Mouse (Mus musculus) spleen, adult 2 months (tissue): ENCODE results near the gene Ap5b1. TPM values are rescaled to one million over a fixed set of nuclear protein-coding genes. Genes with fewer than 3 reads are reported as not detected.

Experiments
- DNase-seq, 2 experiments: peaks; one replicate each; pipeline versions ENCODE4 v3.0.0 to v3.0.0-alpha.2; 2012 to 2021; ENCODE audit warnings: low spot score in 2 of 2, low read depth in 1 of 2
- H3K27ac ChIP-seq: fragments of 200-500 bp; 2 replicates; pipeline ENCODE4 v1.5.1; 2012; ENCODE audit warnings: low read length, inconsistent platforms; ENCODE audit not compliant: insufficient read depth
- H3K27me3 ChIP-seq: fragments of 200-500 bp; 2 replicates; pipeline ENCODE4 v1.6.1; 2012; ENCODE audit warnings: mild to moderate bottlenecking, moderate library complexity, low read length, inconsistent platforms; ENCODE audit not compliant: control insufficient read depth, insufficient read depth
- H3K36me3 ChIP-seq: fragments of 200-500 bp; 2 replicates; pipeline ENCODE4 v1.6.1; 2012; ENCODE audit warnings: mild to moderate bottlenecking, low read length, inconsistent platforms; ENCODE audit not compliant: control insufficient read depth, insufficient read depth
- H3K4me1 ChIP-seq: fragments of 200-500 bp; 2 replicates; pipeline ENCODE4 v1.6.1; 2011; ENCODE audit warnings: inconsistent platforms; ENCODE audit not compliant: control insufficient read depth, insufficient read depth, insufficient read length
- H3K4me3 ChIP-seq: fragments of 200-500 bp; 2 replicates; pipeline ENCODE4 v1.5.1; 2011; ENCODE audit warnings: mild to moderate bottlenecking, inconsistent platforms; ENCODE audit not compliant: insufficient read depth, insufficient read length; ENCODE audit errors: extremely low read depth
- CTCF ChIP-seq: fragments of 200-500 bp; IDR thresholded peaks from 2 replicates; pipeline ENCODE4 v1.5.1; 2011; ENCODE audit warnings: mild to moderate bottlenecking, inconsistent platforms; ENCODE audit not compliant: insufficient read depth, insufficient read length, insufficient replicate concordance; ENCODE audit errors: extremely low read depth
- POLR2A ChIP-seq: fragments of 200-500 bp; IDR thresholded peaks from 2 replicates; pipeline ENCODE4 v1.6.1; 2011; ENCODE audit warnings: low read depth, low read length, inconsistent platforms
- WGBS: fragments of 180-500 bp; shearing (Covaris S2); methylation state at CpG from one replicate; pipeline ENCODE4 v1.1.7; 2018; 5-methylcytosine and 5-hydroxymethylcytosine counted together
- polyA plus RNA-seq: library from polyadenylated mRNA; depleted of rRNA; stranded (reverse); fragments of >200 nt; gene quantifications from 2 replicates; pipeline ENCODE4 v1.2.3, GENCODE M21; 2012; rRNA removed

The Ap5b1 gene
- polyA plus RNA-seq, 1 experiment = 18.6 TPM

DNA sequence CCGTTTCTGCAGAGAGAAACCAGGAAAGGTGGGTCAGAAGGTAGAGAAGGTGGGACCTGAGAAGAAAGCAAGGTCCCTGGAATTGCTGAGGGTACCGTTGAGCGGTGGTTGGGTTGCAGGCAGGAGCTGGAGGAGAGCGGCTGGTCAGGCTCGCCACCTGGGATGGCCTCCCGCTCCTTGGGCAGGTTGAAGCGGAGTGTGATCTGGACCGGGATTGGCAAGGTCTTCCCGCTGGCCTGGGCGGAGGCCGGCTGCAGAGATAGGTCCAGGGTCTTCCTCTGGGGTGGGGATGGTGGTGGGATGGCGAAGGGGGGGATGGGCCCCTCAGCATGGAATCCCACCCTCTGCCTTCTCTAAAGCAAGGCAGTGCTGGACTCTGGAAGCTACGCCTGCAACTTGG is 40.9 kb downstream of the Ap5b1 start:
- H3K27me3 ChIP-seq = no peaks in the 10 kb centered on the region
- no peak overlapping the region for H3K27ac ChIP-seq
- TF ChIP-seq POLR2A (no peak), CTCF (no peak)
- peaks cover 23% of the 10 kb centered on the region for H3K36me3 ChIP-seq
- no peak for DNase-seq
- H3K4me3 ChIP-seq = no peak overlapping the region
- peaks cover 4% of the 10 kb centered on the region for H3K4me1 ChIP-seq
- WGBS = 96% methylated on average over 13 of the region's 13 CpGs

DNA sequence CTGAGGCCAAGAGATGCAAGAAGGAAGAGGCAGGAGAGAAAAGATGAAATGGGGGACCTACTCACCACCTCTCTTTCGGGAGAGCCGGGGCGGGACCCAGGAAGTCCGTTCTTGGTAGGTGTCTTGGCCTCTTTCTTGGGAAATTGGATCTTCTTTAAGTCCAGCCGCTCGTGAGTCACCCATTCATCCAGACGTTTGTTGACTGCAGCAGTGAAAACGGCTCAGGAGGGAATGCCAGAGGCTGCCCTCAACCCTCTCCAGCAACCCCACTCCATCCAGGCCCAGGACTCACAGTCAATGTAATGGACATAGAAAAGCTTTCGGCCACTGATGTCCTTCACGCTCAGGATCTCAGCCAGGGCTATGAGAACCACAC is 41.3 kb downstream of the Ap5b1 start:
- Histone ChIP-seq H3K27me3 (no peaks in the 10 kb centered on the region), H3K4me3 (peak overlapping the region; percentile 83), H3K4me1 (peaks cover 4% of the 10 kb centered on the region), H3K36me3 (peaks cover 21% of the 10 kb centered on the region), H3K27ac (peak overlapping the region; percentile 15)
- DNase-seq = no peak
- WGBS = 59% methylated on average over 10 of the region's 10 CpGs
- TF ChIP-seq CTCF (no peak), POLR2A (no peak)

DNA sequence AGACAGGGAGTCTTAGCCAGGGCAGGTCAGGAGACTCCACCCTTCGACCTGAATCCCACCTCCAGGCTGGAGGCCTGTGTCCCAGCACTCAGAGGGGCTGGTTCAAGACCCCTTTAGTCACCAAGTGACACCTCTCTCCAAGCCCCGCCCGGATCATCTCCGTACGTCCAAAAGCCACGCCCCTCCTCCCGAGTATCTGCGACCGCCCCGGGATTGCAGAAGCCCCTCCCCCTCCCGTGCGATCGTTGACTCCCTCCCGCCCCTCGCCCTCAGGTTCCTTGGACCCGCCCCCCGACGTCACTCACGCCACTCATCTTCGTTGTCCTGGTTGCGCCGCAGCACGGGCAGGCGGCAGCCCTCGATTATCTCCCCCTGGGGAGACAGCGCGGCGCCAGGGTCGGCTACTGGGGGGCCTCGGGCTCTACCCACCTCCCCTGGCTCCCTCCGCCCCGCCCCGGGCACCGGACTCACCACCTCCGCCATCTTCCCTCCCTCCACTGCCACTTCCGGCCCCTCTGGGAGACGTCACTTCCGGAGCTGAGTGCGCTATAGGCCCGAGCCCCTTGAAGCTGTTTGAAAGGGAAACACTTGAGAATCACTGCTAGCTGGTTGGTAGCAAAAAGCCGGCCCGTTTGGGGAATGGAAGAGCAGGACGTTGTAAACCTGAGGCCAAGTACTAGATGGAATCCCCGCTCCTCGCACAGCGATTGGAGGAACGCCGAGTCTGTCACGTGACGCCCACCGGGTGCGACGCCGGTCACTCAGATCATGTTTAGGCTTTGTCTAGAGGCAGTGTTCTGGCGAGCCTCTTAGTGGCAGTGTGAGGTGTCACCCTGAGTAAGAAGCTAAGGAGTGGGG is 42.0 kb downstream of the Ap5b1 start, which contains the start of gene Kat5:
Kat5 (minus strand) TSS at position 691 of the 858 bp plus-strand sequence.
- peak within 1 kb of the TSS; percentile 83 for H3K4me3 ChIP-seq
- H3K36me3 ChIP-seq = peaks cover 16% of the 10 kb centered on the region
- H3K4me1 ChIP-seq = peaks cover 4% of the 10 kb centered on the region
- H3K27me3 ChIP-seq = no peaks in the 10 kb centered on the region
- TF ChIP-seq CTCF (no peak), POLR2A (peak; percentile 25)
- peak; percentile 84 to 85 for DNase-seq
- peak within 1 kb of the TSS; percentile 96 for H3K27ac ChIP-seq
- WGBS = under 1% methylated on average over 52 of the region's 55 CpGs

DNA sequence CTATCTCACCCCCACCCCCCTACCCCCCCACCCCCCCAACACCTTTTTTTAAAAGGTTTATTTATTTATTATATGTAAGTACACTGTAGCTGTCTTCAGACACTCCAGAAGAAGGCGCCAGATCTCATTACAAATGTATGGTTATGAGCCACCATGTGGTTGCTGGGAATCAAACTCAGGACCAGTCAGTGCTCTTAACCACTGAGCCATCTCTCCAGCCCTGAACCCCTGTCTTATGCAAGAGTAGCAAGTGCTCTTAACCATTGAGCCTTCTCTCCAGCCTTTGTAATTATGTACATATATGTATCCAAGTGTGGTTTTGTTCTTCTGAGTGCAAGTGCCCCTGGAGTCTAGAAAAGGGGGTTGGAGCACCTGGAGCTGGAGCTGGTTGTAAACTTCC is 44.1 kb downstream of the Ap5b1 start:
- no peaks in the 10 kb centered on the region for H3K27me3 ChIP-seq
- peaks cover 7% of the 10 kb centered on the region for H3K36me3 ChIP-seq
- no peak overlapping the region for H3K4me3 ChIP-seq
- DNase-seq = no peak
- H3K4me1 ChIP-seq = peaks cover 4% of the 10 kb centered on the region
- no peak overlapping the region for H3K27ac ChIP-seq
- TF ChIP-seq POLR2A (no peak), CTCF (no peak)
- WGBS = 94% methylated on average over 1 of the region's 1 CpGs

DNA sequence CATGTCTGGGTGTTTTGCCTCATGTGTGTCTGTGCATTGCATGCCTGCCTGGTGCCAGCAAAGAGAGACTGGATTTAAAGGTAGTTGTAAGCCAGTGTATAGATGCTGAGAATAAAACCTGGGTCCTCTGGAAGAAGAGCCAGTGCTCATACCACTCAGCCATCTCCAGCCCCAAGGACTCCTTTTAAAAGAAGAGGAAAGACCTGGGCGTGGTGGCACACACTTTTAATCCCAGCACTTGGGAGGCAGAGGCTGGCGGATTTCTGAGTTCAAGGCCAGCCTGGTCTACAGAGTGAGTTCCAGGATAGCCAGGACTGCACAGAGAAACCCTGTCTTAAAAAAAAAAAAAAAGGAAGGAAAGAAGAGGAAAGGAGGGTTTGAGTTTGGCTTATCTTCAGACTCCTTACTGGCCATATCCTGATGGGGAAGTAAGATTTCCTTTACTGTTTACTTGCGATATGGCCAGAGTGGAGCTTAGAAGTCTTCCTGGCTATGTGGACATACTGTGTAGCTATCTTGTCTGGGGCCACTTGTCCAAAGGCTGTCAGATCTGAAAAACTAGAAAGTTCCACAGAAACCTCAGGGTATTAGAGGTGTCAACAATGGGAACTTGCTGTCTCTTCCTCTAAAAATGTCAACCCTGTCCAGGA is 45.1 kb downstream of the Ap5b1 start:
- H3K4me1 ChIP-seq = peaks cover 4% of the 10 kb centered on the region
- WGBS = 64% methylated on average over 3 of the region's 3 CpGs
- DNase-seq = no peak
- no peak overlapping the region for H3K27ac ChIP-seq
- no peak for TF ChIP-seq POLR2A
- no peak for TF ChIP-seq CTCF
- H3K27me3 ChIP-seq = no peaks in the 10 kb centered on the region
- peaks cover 4% of the 10 kb centered on the region; the same call in 1 of the 2 replicates for H3K36me3 ChIP-seq
- H3K4me3 ChIP-seq = no peak overlapping the region

DNA sequence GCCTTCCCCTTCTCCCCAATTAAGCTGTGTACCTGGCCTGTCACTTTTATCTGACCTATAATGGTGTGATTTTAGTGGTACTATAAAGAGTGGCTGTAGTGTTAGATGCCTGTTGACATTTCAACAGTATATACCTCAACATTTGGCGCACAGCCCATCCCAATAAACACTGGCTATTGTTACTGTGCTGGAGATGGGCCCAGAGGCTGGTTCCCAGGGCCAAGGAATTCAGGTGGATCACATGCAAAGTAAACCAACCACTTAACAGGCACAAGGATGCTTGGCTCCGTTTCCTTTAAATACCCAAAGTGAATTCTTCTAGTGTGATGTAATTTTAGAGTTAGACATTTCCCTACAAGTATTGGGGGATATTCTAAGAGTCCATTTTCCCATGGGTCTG is 47.1 kb downstream of the Ap5b1 start:
- 92% methylated on average over 2 of the region's 2 CpGs for WGBS
- no peaks in the 10 kb centered on the region for H3K36me3 ChIP-seq
- TF ChIP-seq POLR2A = no peak
- no peak overlapping the region for H3K27ac ChIP-seq
- DNase-seq = no peak
- H3K4me1 ChIP-seq = peaks cover 2% of the 10 kb centered on the region; the same call in 1 of the 2 replicates
- H3K4me3 ChIP-seq = no peak overlapping the region
- no peaks in the 10 kb centered on the region for H3K27me3 ChIP-seq

DNA sequence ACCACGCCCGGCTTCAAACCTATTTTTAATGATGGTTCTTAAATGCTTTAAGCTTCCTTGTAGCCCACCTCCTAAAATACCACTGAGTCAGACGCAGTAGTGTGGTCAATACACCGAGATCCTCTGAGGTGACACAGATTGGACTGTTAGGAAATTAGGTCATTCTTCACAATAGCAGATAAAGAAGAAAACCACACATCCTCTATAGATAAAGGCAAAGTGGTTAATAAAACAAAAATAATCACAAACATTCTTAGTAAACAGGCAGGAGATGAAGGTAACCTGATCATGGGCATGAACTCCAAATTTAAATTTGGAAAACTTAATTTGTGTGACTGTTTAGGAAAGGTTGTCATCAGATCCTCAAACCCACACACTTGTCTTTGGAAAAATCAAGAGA is 52.2 kb downstream of the Ap5b1 start:
- H3K4me1 ChIP-seq = no peaks in the 10 kb centered on the region
- H3K4me3 ChIP-seq = no peak overlapping the region
- no peak for DNase-seq
- TF ChIP-seq POLR2A = no peak
- TF ChIP-seq CTCF = no peak
- H3K27ac ChIP-seq = no peak overlapping the region
- no peaks in the 10 kb centered on the region for H3K27me3 ChIP-seq
- H3K36me3 ChIP-seq = no peaks in the 10 kb centered on the region
- 72% methylated on average over 4 of the region's 4 CpGs for WGBS

Other genes with a start within 250 kb of the Ap5b1 start
- not detected in 2 replicates for gene Catsper1, start 232.3 kb upstream of the Ap5b1 start, polyA plus RNA-seq
- 0.32 and 0.82 TPM in 2 replicates for gene Cst6, start 218.5 kb upstream of the Ap5b1 start, polyA plus RNA-seq
- 17.4 and 20.0 TPM in 2 replicates for gene Eif1ad, start 201.3 kb upstream of the Ap5b1 start, polyA plus RNA-seq
- gene Banf1, start 200.9 kb upstream of the Ap5b1 start, polyA plus RNA-seq = 72.0 and 79.8 TPM in 2 replicates
- gene Sart1, start 179.3 kb upstream of the Ap5b1 start, polyA plus RNA-seq = 19.2 and 27.3 TPM in 2 replicates
- 1.9 and 2.3 TPM in 2 replicates for gene Tsga10ip, start 165.5 kb upstream of the Ap5b1 start, polyA plus RNA-seq
- 59.6 and 75.8 TPM in 2 replicates for gene Drap1, start 143.0 kb upstream of the Ap5b1 start, polyA plus RNA-seq
- 76.4 and 95.8 TPM in 2 replicates for gene AI837181, start 142.9 kb upstream of the Ap5b1 start, polyA plus RNA-seq
- gene Fosl1, start 120.5 kb upstream of the Ap5b1 start, polyA plus RNA-seq = 0.04 and 0.40 TPM in 2 replicates
- 5.3 and 6.8 TPM in 2 replicates for gene Ccdc85b, start 110.1 kb upstream of the Ap5b1 start, polyA plus RNA-seq
- gene Fibp, start 107.4 kb upstream of the Ap5b1 start, polyA plus RNA-seq = 80.4 and 131 TPM in 2 replicates
- 27.6 and 34.3 TPM in 2 replicates for gene Ctsw, start 99.5 kb upstream of the Ap5b1 start, polyA plus RNA-seq
- 21.7 and 29.4 TPM in 2 replicates for gene Efemp2, start 94.1 kb upstream of the Ap5b1 start, polyA plus RNA-seq
- gene Mus81, start 79.6 kb upstream of the Ap5b1 start, polyA plus RNA-seq = 41.5 and 53.9 TPM in 2 replicates
- 427 and 734 TPM in 2 replicates for gene Cfl1, start 77.6 kb upstream of the Ap5b1 start, polyA plus RNA-seq
- 0.77 and 1.5 TPM in 2 replicates for gene 1700020D05Rik, start 64.2 kb upstream of the Ap5b1 start, polyA plus RNA-seq
- gene Snx32, start 57.5 kb upstream of the Ap5b1 start, polyA plus RNA-seq = 10.8 and 12.2 TPM in 2 replicates
- 0.05 TPM in 2 replicates for gene Ovol1, start 7.4 kb upstream of the Ap5b1 start, polyA plus RNA-seq
- 47.8 and 74.6 TPM in 2 replicates for gene Rnaseh2c, start 33.8 kb downstream of the Ap5b1 start, polyA plus RNA-seq
- 37.3 and 46.1 TPM in 2 replicates for gene Kat5, start 42.2 kb downstream of the Ap5b1 start, polyA plus RNA-seq
- 87.1 and 110 TPM in 2 replicates for gene Rela, start 69.5 kb downstream of the Ap5b1 start, polyA plus RNA-seq
- gene Sipa1, start 95.7 kb downstream of the Ap5b1 start, polyA plus RNA-seq = 417 and 497 TPM in 2 replicates
- 73.4 and 88.7 TPM in 2 replicates for gene Map3k11, start 120.7 kb downstream of the Ap5b1 start, polyA plus RNA-seq
- gene Pcnx3, start 120.9 kb downstream of the Ap5b1 start, polyA plus RNA-seq = 195 and 236 TPM in 2 replicates
- gene Kcnk7, start 136.3 kb downstream of the Ap5b1 start, polyA plus RNA-seq = 0.19 and 0.39 TPM in 2 replicates
- gene Ehbp1l1, start 158.3 kb downstream of the Ap5b1 start, polyA plus RNA-seq = 94.6 and 101 TPM in 2 replicates
- 124 and 173 TPM in 2 replicates for gene Fam89b, start 161.6 kb downstream of the Ap5b1 start, polyA plus RNA-seq
- gene Ltbp3, start 172.9 kb downstream of the Ap5b1 start, polyA plus RNA-seq = 22.5 and 25.8 TPM in 2 replicates
- gene Scyl1, start 203.4 kb downstream of the Ap5b1 start, polyA plus RNA-seq = 65.4 and 68.0 TPM in 2 replicates